Mouse (Mus musculus) testis, adult 2 months (tissue): ENCODE data around the gene Pdf. TPM values are rescaled to one million over a fixed set of nuclear protein-coding genes. Genes with fewer than 3 reads are reported as not detected.

Source experiments
- H3K27ac ChIP-seq: fragments of 200-500 bp; 2 replicates; pipeline ENCODE4 v1.5.1; 2012; ENCODE audit warnings: low read depth, low read length; ENCODE audit not compliant: control insufficient read depth, insufficient read depth
- H3K27me3 ChIP-seq: fragments of 200-500 bp; 2 replicates; pipeline ENCODE4 v1.6.1; 2012; ENCODE audit warnings: mild to moderate bottlenecking, low read length, moderate library complexity; ENCODE audit not compliant: control insufficient read depth, insufficient read depth
- H3K36me3 ChIP-seq: fragments of 200-500 bp; 2 replicates; pipeline ENCODE4 v1.6.1; 2012; ENCODE audit warnings: mild to moderate bottlenecking, low read length; ENCODE audit not compliant: control insufficient read depth, insufficient read depth
- H3K4me1 ChIP-seq: fragments of 200-500 bp; 2 replicates; pipeline ENCODE4 v1.6.1; 2012; ENCODE audit warnings: low read length; ENCODE audit not compliant: control insufficient read depth, insufficient read depth
- H3K4me3 ChIP-seq: fragments of 200-500 bp; 2 replicates; pipeline ENCODE4 v1.5.1; 2012; ENCODE audit warnings: low read depth, mild to moderate bottlenecking, low read length, moderate library complexity, mixed read lengths; ENCODE audit not compliant: control insufficient read depth
- CTCF ChIP-seq: fragments of 200-500 bp; IDR thresholded peaks from 2 replicates; pipeline ENCODE4 v1.5.1; 2012; ENCODE audit warnings: low read depth, mild to moderate bottlenecking, inconsistent platforms, low read length, moderate library complexity; ENCODE audit not compliant: control insufficient read depth, insufficient read depth, insufficient replicate concordance
- POLR2A ChIP-seq: fragments of 200-500 bp; IDR thresholded peaks from 2 replicates; pipeline ENCODE4 v1.6.1; 2012; ENCODE audit warnings: low read depth, mild to moderate bottlenecking, inconsistent platforms, low read length, moderate library complexity; ENCODE audit not compliant: control insufficient read depth
- polyA plus RNA-seq: library from polyadenylated mRNA; depleted of rRNA; stranded (reverse); fragments of >200 nt; gene quantifications from 2 replicates; pipeline ENCODE4 v1.2.3, GENCODE M21; 2012; rRNA removed

Pdf gene
- polyA plus RNA-seq, result 1.7 and 1.8 TPM in 2 replicates

DNA sequence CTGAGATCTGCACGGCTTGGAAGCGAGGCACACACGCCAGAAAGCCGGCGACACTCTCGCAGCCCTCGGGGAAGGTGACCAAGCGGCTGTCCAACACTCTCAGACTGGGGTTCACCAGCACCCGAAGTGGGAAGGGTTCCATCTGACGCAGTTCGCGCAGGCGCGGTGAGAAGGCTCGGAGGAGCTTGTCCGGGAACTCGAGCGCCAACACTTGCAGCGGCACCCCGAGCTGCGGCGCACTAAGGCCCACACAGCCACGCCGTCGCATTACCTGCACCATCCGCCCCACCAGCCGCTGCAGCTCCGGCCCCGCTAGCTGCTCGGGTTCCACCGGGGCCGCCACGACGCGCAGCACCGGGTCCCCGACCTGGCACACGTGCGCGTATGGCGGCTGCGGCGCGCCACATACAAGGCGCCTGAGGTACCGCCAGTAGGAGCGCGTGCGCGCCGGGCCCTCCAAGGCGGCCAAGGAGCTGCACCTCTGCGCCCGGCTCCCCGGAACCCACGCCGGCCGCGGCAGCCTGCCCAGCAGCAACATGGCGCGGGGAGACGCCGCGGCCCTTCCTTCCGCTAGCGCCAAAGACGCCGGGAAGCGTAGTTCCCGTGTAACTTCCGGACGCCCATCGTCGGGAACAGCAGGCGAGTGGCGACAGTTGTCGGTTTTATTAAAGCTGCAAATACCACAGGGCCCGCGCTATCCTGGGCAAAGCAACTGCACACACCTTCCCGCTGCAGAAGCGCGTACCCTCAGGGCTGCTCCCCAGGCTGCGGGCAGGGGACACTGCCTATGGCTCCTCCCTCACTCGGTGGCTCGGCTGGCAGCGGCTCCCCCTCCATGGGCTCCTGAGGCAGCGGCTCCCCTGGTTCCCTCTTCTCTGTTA is at the start of gene Pdf:
Gene Pdf (minus strand): TSS at position 554 of the 881 bp plus-strand sequence.
- TF ChIP-seq POLR2A (0 out of 2 replicates have a peak, but pooled peaks have one; percentile 12), CTCF (no peak; the same call in 1 of the 2 replicates)
- peak within 1 kb of the TSS; percentile 88 for H3K4me3 ChIP-seq
- H3K27ac ChIP-seq, result peak within 1 kb of the TSS; percentile 78
- H3K36me3 ChIP-seq, result no peaks in the 10 kb centered on the region; the same call in 1 of the 2 replicates
- H3K27me3 ChIP-seq, result no peaks in the 10 kb centered on the region
- peaks cover 9% of the 10 kb centered on the region for H3K4me1 ChIP-seq

DNA sequence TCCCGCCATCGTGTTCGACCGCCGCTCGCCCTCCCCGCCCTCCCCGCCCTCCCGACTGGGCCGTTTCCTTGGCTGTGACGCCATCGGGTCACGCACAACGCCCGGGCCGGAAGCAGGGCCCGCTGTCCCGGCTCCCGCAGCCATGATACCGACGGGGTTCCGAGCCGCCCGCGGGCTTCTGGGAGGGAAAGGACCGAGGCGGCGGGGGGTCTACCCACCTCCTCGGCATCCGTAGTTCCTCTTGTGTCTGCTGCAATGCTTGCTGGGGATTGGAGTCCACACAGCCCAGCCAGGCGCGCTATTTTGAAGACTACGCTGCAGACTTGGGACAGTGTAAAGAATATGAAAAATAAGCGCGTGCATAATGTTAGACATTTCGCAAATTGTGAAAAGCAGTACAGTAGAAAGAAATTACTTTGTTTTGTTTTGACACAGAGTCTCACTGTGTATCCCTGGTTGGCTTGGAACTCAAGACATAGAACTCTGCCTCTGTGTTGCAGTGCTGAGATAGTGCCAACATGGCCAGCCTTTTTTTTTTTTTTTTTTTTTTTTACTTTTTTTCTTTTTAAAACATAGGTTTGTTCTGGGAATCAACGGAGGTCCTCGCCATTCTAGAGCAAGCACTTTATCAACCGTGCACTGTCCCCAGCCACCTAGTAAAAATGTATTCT is 48.1 kb upstream of the Pdf start, which contains the start of gene Terf2:
Gene Terf2 (minus strand): TSS at position 182 of the 671 bp plus-strand sequence.
- TF ChIP-seq CTCF (no peak), POLR2A (peak; percentile 45)
- Histone ChIP-seq H3K4me1 (no peaks in the 10 kb centered on the region; the same call in 1 of the 2 replicates), H3K36me3 (no peaks in the 10 kb centered on the region), H3K4me3 (peak within 1 kb of the TSS; percentile 99), H3K27me3 (no peaks in the 10 kb centered on the region), H3K27ac (peak within 1 kb of the TSS; percentile 96)

DNA sequence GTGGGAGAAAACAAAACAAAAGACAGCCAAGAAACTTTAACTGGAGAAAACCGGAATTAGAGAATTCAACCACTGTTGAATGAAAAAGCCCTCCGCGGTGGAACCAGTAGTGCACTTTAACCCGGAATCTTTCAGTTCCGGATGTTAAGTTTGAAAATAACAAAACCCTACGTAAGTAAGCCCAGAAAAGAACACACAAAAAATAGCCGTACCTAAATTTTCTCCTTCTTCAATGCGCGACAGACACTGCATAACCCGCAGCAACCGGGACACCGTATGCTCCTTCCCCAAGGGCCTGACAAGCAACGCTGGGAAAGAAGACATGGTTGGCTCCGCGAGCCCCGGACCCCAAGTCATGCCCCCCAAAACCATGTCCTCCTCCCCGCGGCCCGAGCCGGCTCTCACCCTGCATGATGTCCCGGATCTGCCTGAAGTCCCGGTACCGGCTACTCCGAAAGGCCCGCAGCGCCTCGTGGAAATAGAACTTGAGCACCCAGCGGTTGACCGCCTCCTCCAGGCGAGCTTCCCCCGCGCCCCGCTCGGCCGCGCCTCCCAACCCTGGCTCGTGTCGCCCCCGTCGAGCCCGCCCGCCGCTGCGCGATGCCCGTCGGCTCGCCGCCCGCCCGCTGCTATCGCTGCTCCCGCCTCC is 47.4 kb upstream of the Pdf start:
- H3K4me1 ChIP-seq, result no peaks in the 10 kb centered on the region; the same call in 1 of the 2 replicates

DNA sequence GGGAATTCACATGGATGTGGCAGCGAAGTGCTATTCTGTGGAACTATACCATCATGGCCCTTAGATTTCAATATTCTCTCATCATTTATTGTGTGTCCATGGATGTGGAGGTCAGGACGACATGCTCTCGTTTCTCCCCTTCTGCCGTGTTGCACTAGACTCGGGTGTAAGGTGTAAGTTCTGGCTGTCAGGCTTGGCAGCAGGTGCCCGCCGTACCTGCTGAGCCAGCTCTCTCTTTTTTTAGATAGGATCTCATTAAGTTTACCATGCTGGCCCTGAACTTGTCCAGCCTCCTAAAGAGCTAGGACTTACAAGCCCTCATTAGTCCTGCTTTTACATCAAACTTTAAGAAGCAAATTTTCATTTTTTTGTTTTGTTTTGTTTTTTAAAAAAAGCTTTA is 42.1 kb upstream of the Pdf start:
- H3K4me1 ChIP-seq, result no peaks in the 10 kb centered on the region; the same call in 1 of the 2 replicates
- H3K36me3 ChIP-seq, result no peaks in the 10 kb centered on the region; the same call in 1 of the 2 replicates
- no peak for TF ChIP-seq CTCF
- no peak for TF ChIP-seq POLR2A
- H3K27ac ChIP-seq, result no peak overlapping the region
- no peaks in the 10 kb centered on the region for H3K27me3 ChIP-seq
- H3K4me3 ChIP-seq, result no peak overlapping the region

More for the DNA sequence above, 47.4 kb upstream of the Pdf start:
- Histone ChIP-seq H3K36me3 (no peaks in the 10 kb centered on the region), H3K27ac (peak overlapping the region; percentile 96), H3K4me3 (peak overlapping the region; percentile 99), H3K27me3 (no peaks in the 10 kb centered on the region)
- TF ChIP-seq CTCF, result no peak

DNA sequence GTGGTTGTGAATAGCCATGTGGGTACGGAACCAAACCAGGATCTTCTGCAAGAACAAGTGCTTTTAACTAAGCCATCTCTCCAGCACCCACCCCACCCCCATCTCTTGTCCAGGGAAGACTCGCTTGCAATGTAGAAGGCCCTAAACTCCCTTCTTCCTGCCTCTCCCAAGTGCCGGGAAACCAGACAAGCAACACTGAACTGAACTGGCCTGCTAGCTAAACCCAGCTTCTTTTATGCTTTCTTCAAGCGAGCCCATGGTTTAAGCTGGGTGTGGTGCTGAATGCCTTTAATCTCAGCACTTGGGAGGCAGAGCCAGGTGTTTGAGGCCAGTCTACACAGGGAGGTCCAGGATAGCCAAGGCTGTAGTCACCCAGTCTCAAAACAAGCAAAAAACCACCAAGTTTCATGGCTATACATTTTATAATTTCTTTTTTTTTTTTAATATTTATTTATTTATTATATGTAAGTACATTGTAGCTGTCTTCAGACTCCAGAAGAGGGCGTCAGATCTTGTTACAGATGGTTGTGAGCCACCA is 40.2 kb upstream of the Pdf start:
- Histone ChIP-seq H3K36me3 (no peaks in the 10 kb centered on the region; the same call in 1 of the 2 replicates), H3K27me3 (no peaks in the 10 kb centered on the region), H3K27ac (no peak overlapping the region), H3K4me1 (no peaks in the 10 kb centered on the region), H3K4me3 (no peak overlapping the region)
- TF ChIP-seq POLR2A, result no peak
- TF ChIP-seq CTCF, result no peak

DNA sequence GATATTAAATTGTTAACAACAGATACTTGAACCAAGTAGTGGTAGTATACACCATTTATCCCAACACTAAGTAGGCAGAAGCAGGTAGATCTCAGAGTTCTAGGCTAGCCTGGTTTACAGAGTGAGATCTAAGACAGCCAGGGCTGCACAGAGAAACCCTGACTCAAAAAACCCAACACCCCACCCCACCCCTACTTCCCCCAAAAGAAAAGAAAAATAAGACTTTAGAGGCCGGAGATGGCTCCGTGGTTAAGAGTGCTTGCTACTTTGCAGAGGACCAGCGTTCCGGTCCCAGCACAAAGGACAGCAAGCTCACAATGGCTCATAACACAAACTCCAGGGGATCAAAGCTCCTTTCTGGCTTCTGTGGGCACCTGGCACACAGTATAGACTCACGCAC is 37.6 kb upstream of the Pdf start:
- Histone ChIP-seq H3K27ac (no peak overlapping the region), H3K4me1 (no peaks in the 10 kb centered on the region), H3K4me3 (no peak overlapping the region), H3K27me3 (no peaks in the 10 kb centered on the region), H3K36me3 (peaks cover 1% of the 10 kb centered on the region)
- no peak for TF ChIP-seq CTCF
- no peak for TF ChIP-seq POLR2A

DNA sequence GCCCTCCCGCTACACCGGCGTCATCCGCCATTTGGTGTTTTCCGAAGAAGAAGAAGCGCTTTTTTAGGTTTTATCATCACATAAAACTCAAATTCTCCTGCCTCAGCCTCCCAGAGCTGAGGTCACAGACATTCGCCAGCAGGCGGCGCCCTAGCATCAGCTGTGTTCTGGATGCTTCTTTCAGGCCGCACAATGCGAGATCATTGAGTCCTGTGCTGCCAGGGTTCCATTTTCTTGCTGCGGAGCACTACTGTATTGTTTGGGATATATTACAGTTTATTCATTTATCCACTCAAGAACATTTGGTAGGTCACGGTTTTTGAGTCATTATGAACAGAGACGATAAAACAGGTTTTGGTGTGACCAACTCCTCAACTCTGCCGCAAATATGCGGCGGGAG is 36.9 kb upstream of the Pdf start:
- TF ChIP-seq POLR2A (no peak), CTCF (peak; percentile 71)

More for the DNA sequence above, 36.9 kb upstream of the Pdf start:
- Histone ChIP-seq H3K27me3 (no peaks in the 10 kb centered on the region), H3K36me3 (peaks cover 2% of the 10 kb centered on the region), H3K27ac (no peak overlapping the region), H3K4me3 (no peak overlapping the region), H3K4me1 (no peaks in the 10 kb centered on the region)
